Mouse (Mus musculus): ENCODE data around the gene Btbd9. TPM values are rescaled to one million over a fixed set of nuclear protein-coding genes. Genes with fewer than 3 reads are reported as not detected.

Btbd9 gene
- polyA plus RNA-seq, 1 experiment, result 21.0 TPM

DNA sequence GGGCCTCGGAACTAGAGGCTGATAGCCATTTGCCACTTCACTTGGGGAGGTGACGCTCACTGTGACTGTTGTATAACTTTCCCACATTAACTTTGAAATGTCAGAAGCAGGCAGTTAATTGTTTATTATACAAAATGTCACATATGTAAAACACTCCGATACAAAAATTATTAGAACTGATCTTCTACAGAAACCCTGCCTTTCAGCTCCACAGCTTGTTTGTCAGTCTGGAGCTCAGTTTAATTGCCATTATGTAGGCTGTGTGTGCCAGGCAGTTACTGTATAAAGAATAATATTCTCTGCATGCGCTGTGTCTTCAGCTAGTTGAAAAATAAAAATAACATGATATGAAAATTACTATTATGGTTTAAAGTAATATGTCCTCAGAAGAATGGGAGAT lies 267.4 kb downstream of the Btbd9 start:
- 92% methylated on average over 4 of the region's 4 CpGs for WGBS
- no peak overlapping the region for H3K4me3 ChIP-seq (replicated peaks; ENCODE audit: control insufficient read depth, low read depth, low read length)
- H3K4me1 ChIP-seq (ENCODE audit: control insufficient read depth, insufficient read depth, low read length), result no peaks in the 10 kb centered on the region
- TF ChIP-seq CTCF (IDR thresholded peaks at IDR 0.05; ENCODE audit: control insufficient read depth, insufficient read depth, low read length), result no peak
- H3K27ac ChIP-seq (ENCODE audit: control insufficient read depth, insufficient read depth, low read depth, low read length, poor library complexity), result no peak overlapping the region

DNA sequence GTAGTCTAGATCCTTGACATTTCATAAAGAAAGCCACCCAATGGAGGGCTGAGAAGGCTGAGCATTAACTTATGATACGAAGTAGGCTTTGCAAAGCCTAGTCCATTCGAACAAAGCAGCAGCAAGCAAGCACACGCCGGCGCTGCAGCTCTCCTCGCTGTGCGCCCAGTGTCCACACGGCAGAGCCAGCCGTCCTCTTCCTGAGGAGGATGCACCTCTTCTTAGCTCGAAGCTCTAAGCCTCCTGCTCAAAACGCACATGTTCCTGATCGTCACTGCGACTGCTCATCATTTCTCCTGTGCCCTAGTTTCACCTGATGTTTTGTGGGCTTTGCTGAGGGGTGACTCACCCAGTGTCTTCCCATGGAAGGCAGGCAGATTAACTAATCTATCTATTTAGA lies 268.0 kb downstream of the Btbd9 start:
- H3K4me3 ChIP-seq (replicated peaks; ENCODE audit: control insufficient read depth, low read depth, low read length), result no peak overlapping the region
- WGBS, result 90% methylated on average over 13 of the region's 13 CpGs
- no peak overlapping the region for H3K27ac ChIP-seq (ENCODE audit: control insufficient read depth, insufficient read depth, low read depth, low read length, poor library complexity)
- no peak for TF ChIP-seq POLR2A (IDR thresholded peaks at IDR 0.05; ENCODE audit: borderline replicate concordance, control insufficient read depth, low read depth, low read length)
- no peak for TF ChIP-seq CTCF (IDR thresholded peaks at IDR 0.05; ENCODE audit: control insufficient read depth, insufficient read depth, low read length)
- H3K4me1 ChIP-seq (ENCODE audit: control insufficient read depth, insufficient read depth, low read length), result no peaks in the 10 kb centered on the region

DNA sequence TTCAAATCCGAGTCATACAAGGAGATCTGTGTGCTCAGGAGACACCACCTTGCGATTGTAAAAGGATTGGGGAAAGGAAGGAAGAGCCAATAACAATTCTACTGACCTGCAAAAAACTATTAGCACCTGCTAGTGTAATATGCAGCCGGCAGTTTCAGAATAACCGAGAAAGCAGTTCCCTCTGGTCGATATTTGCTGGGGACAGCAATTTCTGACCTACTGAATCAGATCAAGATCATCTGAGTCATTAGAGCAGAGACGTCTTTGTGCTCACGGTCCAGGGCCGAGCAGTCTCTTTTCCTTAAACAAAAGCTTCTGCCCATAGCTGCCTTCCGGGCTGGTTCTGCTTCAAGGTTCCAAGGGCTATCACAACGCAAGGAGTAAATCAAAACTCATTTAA lies 269.1 kb downstream of the Btbd9 start:
- Histone ChIP-seq H3K4me1 (ENCODE audit: control insufficient read depth, insufficient read depth, low read length) (no peaks in the 10 kb centered on the region), H3K27ac (ENCODE audit: control insufficient read depth, insufficient read depth, low read depth, low read length, poor library complexity) (no peak overlapping the region), H3K4me3 (replicated peaks; ENCODE audit: control insufficient read depth, low read depth, low read length) (no peak overlapping the region)
- WGBS, result 77% methylated on average over 10 of the region's 10 CpGs
- TF ChIP-seq POLR2A (IDR thresholded peaks at IDR 0.05; ENCODE audit: borderline replicate concordance, control insufficient read depth, low read depth, low read length), result no peak
- no peak for TF ChIP-seq CTCF (IDR thresholded peaks at IDR 0.05; ENCODE audit: control insufficient read depth, insufficient read depth, low read length)

DNA sequence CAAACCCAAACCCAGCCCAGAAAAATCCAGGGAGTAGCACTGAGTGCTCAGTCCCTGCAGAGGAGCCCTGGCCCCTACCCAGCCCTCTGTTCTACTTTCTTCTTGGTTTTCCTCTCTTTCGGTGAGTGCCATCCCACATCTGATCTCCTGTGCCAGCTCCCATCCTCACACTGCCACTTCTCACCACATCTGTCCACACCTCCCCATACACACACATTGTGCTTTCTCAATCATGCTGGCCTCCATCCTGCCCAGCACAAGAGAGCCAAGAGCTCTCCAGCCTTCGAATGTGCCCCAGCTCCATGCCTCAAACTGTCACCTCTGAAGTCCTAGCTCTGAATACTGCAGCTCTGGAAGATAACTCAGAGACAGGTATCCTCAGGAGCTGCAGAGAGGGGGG lies 271.5 kb downstream of the Btbd9 start:
- 74% methylated on average over 2 of the region's 2 CpGs for WGBS
- Histone ChIP-seq H3K27ac (ENCODE audit: control insufficient read depth, insufficient read depth, low read depth, low read length, poor library complexity) (no peak overlapping the region), H3K4me3 (replicated peaks; ENCODE audit: control insufficient read depth, low read depth, low read length) (no peak overlapping the region), H3K4me1 (ENCODE audit: control insufficient read depth, insufficient read depth, low read length) (no peaks in the 10 kb centered on the region)
- TF ChIP-seq POLR2A (IDR thresholded peaks at IDR 0.05; ENCODE audit: borderline replicate concordance, control insufficient read depth, low read depth, low read length) (no peak), CTCF (IDR thresholded peaks at IDR 0.05; ENCODE audit: control insufficient read depth, insufficient read depth, low read length) (no peak)

DNA sequence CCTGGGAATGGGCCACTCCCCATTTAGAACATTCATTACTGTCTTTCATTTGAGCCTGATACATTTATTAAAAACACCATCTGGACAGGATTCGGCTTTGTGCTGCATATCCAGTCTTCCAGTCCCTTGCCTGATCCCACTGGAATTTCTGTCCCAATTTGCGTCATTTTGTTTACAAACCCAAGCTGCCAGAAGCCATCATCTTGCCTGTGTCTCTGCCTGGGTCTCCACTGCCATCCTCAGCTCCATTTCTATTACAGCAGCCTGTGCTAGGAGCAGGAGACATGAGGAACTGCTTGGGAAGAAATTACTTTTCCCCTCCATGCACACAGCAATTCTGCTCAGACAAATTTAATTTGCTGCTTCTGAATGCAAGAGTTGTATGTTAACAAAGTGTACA lies 274.9 kb downstream of the Btbd9 start:
- Histone ChIP-seq H3K4me1 (ENCODE audit: control insufficient read depth, insufficient read depth, low read length) (no peaks in the 10 kb centered on the region), H3K4me3 (replicated peaks; ENCODE audit: control insufficient read depth, low read depth, low read length) (no peak overlapping the region), H3K27ac (ENCODE audit: control insufficient read depth, insufficient read depth, low read depth, low read length, poor library complexity) (no peak overlapping the region)
- WGBS, result 78% methylated on average over 2 of the region's 2 CpGs
- TF ChIP-seq CTCF (IDR thresholded peaks at IDR 0.05; ENCODE audit: control insufficient read depth, insufficient read depth, low read length), result no peak
- no peak for TF ChIP-seq POLR2A (IDR thresholded peaks at IDR 0.05; ENCODE audit: borderline replicate concordance, control insufficient read depth, low read depth, low read length)

DNA sequence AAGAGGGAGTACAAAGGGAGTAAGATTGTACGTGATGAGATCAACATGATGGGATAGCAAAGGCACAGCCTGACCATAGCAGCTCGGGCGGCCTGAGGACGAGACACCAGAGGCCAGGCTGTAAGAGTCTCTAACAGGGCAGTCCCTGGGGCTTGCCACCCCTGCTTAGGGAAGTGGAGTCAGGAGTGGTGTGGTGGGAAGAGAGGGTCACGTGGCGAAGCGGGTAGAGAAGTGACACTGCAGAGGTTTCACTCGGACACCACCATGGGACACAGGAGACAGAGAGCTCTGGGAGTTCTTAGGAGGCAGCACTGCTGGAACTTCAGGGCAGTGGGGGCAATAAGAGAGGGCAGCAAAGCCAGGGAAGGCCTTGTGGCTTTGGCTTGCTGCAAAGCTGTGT lies 278.9 kb downstream of the Btbd9 start:
- no peak for TF ChIP-seq POLR2A (IDR thresholded peaks at IDR 0.05; ENCODE audit: borderline replicate concordance, control insufficient read depth, low read depth, low read length)
- no peak for TF ChIP-seq CTCF (IDR thresholded peaks at IDR 0.05; ENCODE audit: control insufficient read depth, insufficient read depth, low read length)
- no peak overlapping the region for H3K4me3 ChIP-seq (replicated peaks; ENCODE audit: control insufficient read depth, low read depth, low read length)
- no peaks in the 10 kb centered on the region for H3K4me1 ChIP-seq (ENCODE audit: control insufficient read depth, insufficient read depth, low read length)
- 91% methylated on average over 8 of the region's 8 CpGs for WGBS
- no peak overlapping the region for H3K27ac ChIP-seq (ENCODE audit: control insufficient read depth, insufficient read depth, low read depth, low read length, poor library complexity)

DNA sequence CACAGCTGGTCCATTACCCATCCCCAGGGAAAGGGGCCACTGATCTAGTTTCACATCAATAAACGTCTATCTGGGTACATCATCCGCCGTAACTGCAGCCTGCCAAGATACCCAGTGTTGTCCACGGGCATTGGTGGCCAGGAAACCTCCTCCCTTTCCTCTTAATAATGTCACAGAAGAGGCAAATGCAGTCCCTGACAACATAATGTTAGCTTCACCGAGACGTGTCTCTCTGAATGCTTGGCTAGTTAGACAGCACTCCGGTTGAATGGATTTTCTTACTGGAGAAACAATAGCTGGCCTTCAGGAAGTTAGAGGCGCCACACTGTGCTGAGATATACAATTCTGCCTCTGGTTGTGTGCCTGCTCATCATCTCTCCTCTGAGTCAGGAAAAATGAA lies 280.2 kb downstream of the Btbd9 start:
- Histone ChIP-seq H3K4me3 (replicated peaks; ENCODE audit: control insufficient read depth, low read depth, low read length) (no peak overlapping the region), H3K27ac (ENCODE audit: control insufficient read depth, insufficient read depth, low read depth, low read length, poor library complexity) (no peak overlapping the region), H3K4me1 (ENCODE audit: control insufficient read depth, insufficient read depth, low read length) (no peaks in the 10 kb centered on the region)
- 78% methylated on average over 8 of the region's 8 CpGs for WGBS
- TF ChIP-seq POLR2A (IDR thresholded peaks at IDR 0.05; ENCODE audit: borderline replicate concordance, control insufficient read depth, low read depth, low read length) (no peak), CTCF (IDR thresholded peaks at IDR 0.05; ENCODE audit: control insufficient read depth, insufficient read depth, low read length) (no peak)

DNA sequence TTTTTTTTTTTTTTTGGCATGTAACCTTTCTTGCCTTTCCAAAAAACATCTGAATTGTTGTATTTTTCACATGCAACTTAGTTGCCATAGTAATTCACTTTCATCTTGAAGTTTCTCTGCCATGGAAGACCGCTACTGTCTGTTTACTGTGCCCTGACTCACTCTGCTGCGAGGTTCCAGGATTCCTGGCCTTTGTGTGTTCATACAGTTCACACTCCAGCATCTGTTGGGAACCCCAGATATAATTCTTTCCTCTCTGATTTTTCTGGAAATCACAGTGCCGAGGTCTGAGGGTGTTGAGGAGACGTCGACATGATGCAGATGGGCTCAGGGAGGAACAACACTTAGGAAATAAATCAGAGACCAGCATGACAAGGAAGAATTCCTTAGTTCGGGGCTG lies 283.6 kb downstream of the Btbd9 start:
- Histone ChIP-seq H3K4me1 (ENCODE audit: control insufficient read depth, insufficient read depth, low read length) (no peaks in the 10 kb centered on the region), H3K4me3 (replicated peaks; ENCODE audit: control insufficient read depth, low read depth, low read length) (no peak overlapping the region), H3K27ac (ENCODE audit: control insufficient read depth, insufficient read depth, low read depth, low read length, poor library complexity) (no peak overlapping the region)
- TF ChIP-seq POLR2A (IDR thresholded peaks at IDR 0.05; ENCODE audit: borderline replicate concordance, control insufficient read depth, low read depth, low read length) (no peak), CTCF (IDR thresholded peaks at IDR 0.05; ENCODE audit: control insufficient read depth, insufficient read depth, low read length) (no peak)
- WGBS, result 81% methylated on average over 6 of the region's 6 CpGs

DNA sequence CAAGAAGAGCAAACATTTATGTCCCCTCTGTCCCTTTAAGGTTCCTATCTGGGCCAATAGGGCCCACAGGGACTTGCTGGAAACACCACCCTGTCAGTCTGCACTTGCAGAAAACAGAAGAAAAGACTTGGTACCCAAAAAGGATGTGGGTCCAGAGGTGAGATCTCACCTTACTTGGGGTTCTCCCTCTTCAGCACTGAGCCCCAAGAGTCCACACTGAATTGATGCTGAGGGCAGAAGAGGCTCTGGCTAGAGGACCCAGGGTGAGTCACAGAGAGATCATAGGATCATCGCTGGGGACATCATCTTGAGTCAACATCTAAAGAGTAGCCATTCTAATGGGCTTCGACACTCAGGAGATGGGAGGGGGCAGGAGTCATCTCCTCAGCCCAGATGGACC lies 290.6 kb downstream of the Btbd9 start:
- 76% methylated on average over 2 of the region's 2 CpGs for WGBS
- no peak overlapping the region for H3K27ac ChIP-seq (ENCODE audit: control insufficient read depth, insufficient read depth, low read depth, low read length, poor library complexity)
- peaks cover under 1% of the 10 kb centered on the region; the same call in 1 of the 2 replicates for H3K4me1 ChIP-seq (ENCODE audit: control insufficient read depth, insufficient read depth, low read length)
- TF ChIP-seq CTCF (IDR thresholded peaks at IDR 0.05; ENCODE audit: control insufficient read depth, insufficient read depth, low read length) (no peak), POLR2A (IDR thresholded peaks at IDR 0.05; ENCODE audit: borderline replicate concordance, control insufficient read depth, low read depth, low read length) (no peak)
- H3K4me3 ChIP-seq (replicated peaks; ENCODE audit: control insufficient read depth, low read depth, low read length), result no peak overlapping the region
